Mouse (Mus musculus): Measurements from ENCODE around the gene Ptprk. TPM values are rescaled to one million over a fixed set of nuclear protein-coding genes. Genes with fewer than 3 reads are reported as not detected.

Gene Ptprk
- polyA plus RNA-seq, 1 experiment from 2014 or later, result 31.1 TPM

GRCm38 (mm10) chr10:28270273-28270672, 195.7 kb downstream of the Ptprk start:
- Histone ChIP-seq H3K9me3 (ENCODE audit: low read length) (no peaks in the 10 kb centered on the region), H3K27me3 (replicated peaks; ENCODE audit: insufficient read depth, low read length) (no peaks in the 10 kb centered on the region), H3K4me2 (replicated peaks; ENCODE audit: low read depth, low read length) (no peak overlapping the region), H3K36me3 (ENCODE audit: insufficient read depth, low read length) (no peaks in the 10 kb centered on the region), H3K4me3 (ENCODE audit: low read depth, low read length) (no peak overlapping the region), H3K4me1 (ENCODE audit: insufficient read depth, low read depth, low read length) (no peaks in the 10 kb centered on the region), H3K27ac (ENCODE audit: low read length) (no peak overlapping the region), H3K9ac (replicated peaks; ENCODE audit: low read depth) (no peak overlapping the region)
- WGBS, result 89% methylated on average over 4 of the region's 4 CpGs
- no peak for TF ChIP-seq EP300 (IDR thresholded peaks at IDR 0.05)
- no peak for TF ChIP-seq CTCF (IDR thresholded peaks at IDR 0.05)
- DNase-seq (ENCODE audit: low spot score) (no peak), ATAC-seq (no peak)

DNA sequence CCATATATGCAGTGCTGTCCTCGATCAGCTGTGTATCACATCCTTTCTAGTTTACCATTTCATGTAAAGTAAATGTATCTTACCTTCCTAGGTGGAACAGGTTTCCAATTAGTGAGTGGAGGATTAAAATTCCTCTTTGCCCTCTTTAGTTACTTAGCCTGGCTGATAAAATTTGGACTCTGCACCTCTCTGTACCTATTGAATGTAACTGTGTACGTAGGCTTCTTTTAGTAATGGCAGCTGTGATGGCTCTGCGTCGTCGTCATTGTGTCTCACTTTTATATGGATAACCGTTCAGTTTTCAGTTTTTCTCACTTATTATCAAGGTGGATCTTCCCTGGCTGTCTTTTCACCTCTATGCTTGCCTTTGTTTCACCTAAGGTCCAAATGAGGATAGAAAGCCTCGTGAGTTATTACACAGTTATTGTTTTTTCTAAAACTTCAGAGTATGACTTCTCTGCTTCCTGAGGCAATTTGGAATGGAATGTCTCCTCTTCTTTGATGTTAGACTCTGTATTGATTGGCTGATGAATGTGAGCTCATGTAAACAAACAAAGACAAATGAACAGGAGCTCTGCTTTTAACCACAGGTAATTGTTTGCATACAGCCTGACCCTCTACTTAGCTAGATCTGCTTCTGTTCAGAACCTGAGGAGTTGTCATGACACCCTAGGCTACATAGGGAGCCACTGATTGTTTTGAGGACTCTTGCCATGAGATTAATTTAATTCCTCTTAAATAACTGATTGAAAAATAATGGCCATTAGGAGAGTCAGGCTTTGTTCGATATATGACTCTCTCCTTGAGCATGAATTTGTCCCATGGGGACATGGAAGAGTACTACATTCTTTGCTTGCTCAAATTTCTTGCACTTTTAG, 197.3 kb downstream of the Ptprk start:
- H3K4me3 ChIP-seq (ENCODE audit: low read depth, low read length), result no peak overlapping the region
- no peak for DNase-seq (ENCODE audit: low spot score)
- no peak overlapping the region for H3K4me2 ChIP-seq (replicated peaks; ENCODE audit: low read depth, low read length)
- ATAC-seq, result no peak
- no peaks in the 10 kb centered on the region for H3K4me1 ChIP-seq (ENCODE audit: insufficient read depth, low read depth, low read length)
- no peaks in the 10 kb centered on the region for H3K9me3 ChIP-seq (ENCODE audit: low read length)
- no peaks in the 10 kb centered on the region for H3K36me3 ChIP-seq (ENCODE audit: insufficient read depth, low read length)
- TF ChIP-seq CTCF (IDR thresholded peaks at IDR 0.05), result no peak
- no peak overlapping the region for H3K9ac ChIP-seq (replicated peaks; ENCODE audit: low read depth)
- 77% methylated on average over 8 of the region's 8 CpGs for WGBS
- no peak overlapping the region for H3K27ac ChIP-seq (ENCODE audit: low read length)
- H3K27me3 ChIP-seq (replicated peaks; ENCODE audit: insufficient read depth, low read length), result no peaks in the 10 kb centered on the region

DNA sequence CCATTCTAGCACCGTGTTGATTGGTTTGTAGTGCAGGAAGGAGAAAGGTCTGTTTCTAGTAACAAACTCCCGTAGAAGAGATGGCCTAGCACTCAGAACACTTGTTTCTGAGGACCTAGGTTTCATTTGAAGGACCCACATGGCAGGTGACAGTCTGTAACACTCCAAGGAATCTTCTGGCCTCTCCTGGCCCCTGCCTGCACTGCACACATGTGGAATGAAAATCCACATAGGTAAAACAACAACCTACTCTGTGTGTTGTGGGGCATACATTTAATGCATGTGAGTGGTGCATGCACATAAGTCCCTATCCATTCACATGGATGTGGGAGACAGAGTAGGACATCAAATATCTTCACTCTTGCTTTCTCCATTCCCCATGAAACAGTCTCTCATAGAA, 204.1 kb downstream of the Ptprk start:
- no peaks in the 10 kb centered on the region for H3K9me3 ChIP-seq (ENCODE audit: low read length)
- DNase-seq (ENCODE audit: low spot score), result no peak
- H3K27me3 ChIP-seq (replicated peaks; ENCODE audit: insufficient read depth, low read length), result no peaks in the 10 kb centered on the region
- H3K4me2 ChIP-seq (replicated peaks; ENCODE audit: low read depth, low read length), result no peak overlapping the region
- H3K9ac ChIP-seq (replicated peaks; ENCODE audit: low read depth), result no peak overlapping the region
- H3K4me1 ChIP-seq (ENCODE audit: insufficient read depth, low read depth, low read length), result no peaks in the 10 kb centered on the region
- no peak overlapping the region for H3K27ac ChIP-seq (ENCODE audit: low read length)
- ATAC-seq, result no peak
- no peak overlapping the region for H3K4me3 ChIP-seq (ENCODE audit: low read depth, low read length)
- TF ChIP-seq CTCF (IDR thresholded peaks at IDR 0.05) (no peak), EP300 (IDR thresholded peaks at IDR 0.05) (no peak)
- WGBS, result 93% methylated on average over 2 of the region's 2 CpGs
- no peaks in the 10 kb centered on the region for H3K36me3 ChIP-seq (ENCODE audit: insufficient read depth, low read length)

GRCm38 (mm10) chr10:28297531-28297930, 222.9 kb downstream of the Ptprk start:
- 52% methylated on average over 1 of the region's 1 CpGs for WGBS
- Histone ChIP-seq H3K9me3 (ENCODE audit: low read length) (no peaks in the 10 kb centered on the region), H3K27me3 (replicated peaks; ENCODE audit: insufficient read depth, low read length) (no peaks in the 10 kb centered on the region), H3K27ac (ENCODE audit: low read length) (no peak overlapping the region), H3K4me1 (ENCODE audit: insufficient read depth, low read depth, low read length) (no peaks in the 10 kb centered on the region), H3K4me2 (replicated peaks; ENCODE audit: low read depth, low read length) (no peak overlapping the region), H3K4me3 (ENCODE audit: low read depth, low read length) (no peak overlapping the region), H3K36me3 (ENCODE audit: insufficient read depth, low read length) (no peaks in the 10 kb centered on the region), H3K9ac (replicated peaks; ENCODE audit: low read depth) (no peak overlapping the region)
- ATAC-seq, result no peak
- TF ChIP-seq EP300 (IDR thresholded peaks at IDR 0.05) (no peak), CTCF (IDR thresholded peaks at IDR 0.05) (no peak)
- no peak for DNase-seq (ENCODE audit: low spot score)

DNA sequence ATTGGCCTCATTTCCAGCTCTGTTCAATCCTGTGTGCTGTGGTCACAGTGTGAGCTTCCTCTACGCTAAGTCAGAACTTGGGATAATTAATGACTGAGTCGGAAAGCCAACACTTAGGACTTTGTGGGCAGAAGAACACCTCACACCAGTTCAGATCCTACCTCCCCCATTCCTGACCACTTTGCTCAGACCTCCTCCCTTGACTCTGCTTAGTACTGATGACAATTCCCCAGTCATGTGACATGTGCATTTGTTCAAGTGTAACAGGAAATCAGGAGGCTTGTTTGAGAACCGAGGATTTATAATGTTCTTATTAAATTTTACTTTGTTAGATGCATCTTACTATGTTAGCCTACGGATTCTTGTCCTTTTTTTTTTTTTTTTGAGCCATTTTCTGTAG, 224.6 kb downstream of the Ptprk start:
- DNase-seq (ENCODE audit: low spot score), result no peak
- H3K4me2 ChIP-seq (replicated peaks; ENCODE audit: low read depth, low read length), result no peak overlapping the region
- no peaks in the 10 kb centered on the region for H3K4me1 ChIP-seq (ENCODE audit: insufficient read depth, low read depth, low read length)
- no peak overlapping the region for H3K4me3 ChIP-seq (ENCODE audit: low read depth, low read length)
- TF ChIP-seq CTCF (IDR thresholded peaks at IDR 0.05) (no peak), EP300 (IDR thresholded peaks at IDR 0.05) (no peak)
- no peak for ATAC-seq
- H3K36me3 ChIP-seq (ENCODE audit: insufficient read depth, low read length), result no peaks in the 10 kb centered on the region
- no peaks in the 10 kb centered on the region for H3K9me3 ChIP-seq (ENCODE audit: low read length)
- no peak overlapping the region for H3K9ac ChIP-seq (replicated peaks; ENCODE audit: low read depth)
- H3K27me3 ChIP-seq (replicated peaks; ENCODE audit: insufficient read depth, low read length), result no peaks in the 10 kb centered on the region
- WGBS, result 73% methylated on average over 4 of the region's 4 CpGs
- no peak overlapping the region for H3K27ac ChIP-seq (ENCODE audit: low read length)

DNA sequence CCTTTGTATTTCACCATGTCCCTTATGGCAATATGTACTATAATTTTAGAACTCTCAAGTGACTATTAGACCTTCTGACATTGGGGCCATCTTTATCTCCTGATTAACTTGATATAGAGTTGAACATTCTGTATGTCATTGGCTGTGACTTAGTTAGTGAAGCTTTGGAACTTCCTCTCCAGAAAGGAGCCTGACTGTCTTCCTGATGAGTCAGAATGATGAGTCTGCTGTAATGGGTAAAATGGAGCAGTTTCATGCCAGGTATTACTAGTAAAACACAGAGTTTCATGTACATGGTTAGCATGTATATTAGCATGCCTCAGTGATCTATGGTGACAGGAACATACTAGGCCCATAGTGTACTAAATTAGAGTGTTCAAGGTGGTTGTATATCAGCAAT, 229.2 kb downstream of the Ptprk start:
- no peak for ATAC-seq
- no peaks in the 10 kb centered on the region for H3K36me3 ChIP-seq (ENCODE audit: insufficient read depth, low read length)
- TF ChIP-seq EP300 (IDR thresholded peaks at IDR 0.05) (no peak), CTCF (IDR thresholded peaks at IDR 0.05) (no peak)
- H3K4me1 ChIP-seq (ENCODE audit: insufficient read depth, low read depth, low read length), result no peaks in the 10 kb centered on the region
- no peak for DNase-seq (ENCODE audit: low spot score)
- no peak overlapping the region for H3K4me2 ChIP-seq (replicated peaks; ENCODE audit: low read depth, low read length)
- no peak overlapping the region for H3K27ac ChIP-seq (ENCODE audit: low read length)
- H3K9me3 ChIP-seq (ENCODE audit: low read length), result no peaks in the 10 kb centered on the region
- no peak overlapping the region for H3K9ac ChIP-seq (replicated peaks; ENCODE audit: low read depth)
- H3K4me3 ChIP-seq (ENCODE audit: low read depth, low read length), result no peak overlapping the region
- H3K27me3 ChIP-seq (replicated peaks; ENCODE audit: insufficient read depth, low read length), result no peaks in the 10 kb centered on the region

Data from lung, postnatal 0 days (tissue).